Mouse (Mus musculus) CH12.LX (cell line): ENCODE data around the gene Kif13a.

Experiments used
- BHLHE40 ChIP-seq: IDR thresholded peaks from 2 replicates; pipeline ENCODE4 v1.6.1; 2011; ENCODE audit warnings: mild to moderate bottlenecking, low read depth, low read length, improper control_type of control experiment
- CTCF ChIP-seq, 2 experiments: IDR thresholded peaks in 1 of 2; conservative IDR thresholded peaks in 1 of 2; 2 replicates each; pipeline ENCODE4 v1.5.1; 2011 to 2012; ENCODE audit warnings: low read depth in 2 of 2, low read length in 2 of 2, improper control_type of control experiment in 1 of 2, inconsistent platforms in 1 of 2, mild to moderate bottlenecking in 1 of 2, moderate library complexity in 1 of 2
- HCFC1 ChIP-seq: IDR thresholded peaks from 2 replicates; pipeline ENCODE4 v1.6.1; 2012; ENCODE audit warnings: low read depth, mild to moderate bottlenecking, inconsistent platforms, low read length, improper control_type of control experiment
- JUN ChIP-seq: IDR thresholded peaks from 2 replicates; pipeline ENCODE4 v1.6.1; 2011; ENCODE audit warnings: low read depth, mild to moderate bottlenecking, low read length, improper control_type of control experiment, moderate library complexity; ENCODE audit not compliant: insufficient read depth
- TCF12 ChIP-seq: IDR thresholded peaks from 2 replicates; pipeline ENCODE4 v1.6.1; 2014; ENCODE audit warnings: low read depth, mild to moderate bottlenecking, inconsistent platforms, low read length, improper control_type of control experiment
- ZC3H11A ChIP-seq: IDR thresholded peaks from 2 replicates; pipeline ENCODE4 v1.6.1; 2012; ENCODE audit warnings: low read depth, mild to moderate bottlenecking, inconsistent platforms, low read length, improper control_type of control experiment

- TF ChIP-seq TCF12 (no peak), CTCF (conservative IDR thresholded peaks at IDR 0.05 in 1 of 2, IDR thresholded peaks at IDR 0.05 in 1 of 2; ENCODE audit: low read depth in 2 of 2, low read length in 2 of 2) (no peak), JUN (no peak), ZC3H11A (no peak), BHLHE40 (no peak), HCFC1 (no peak)
Measured at GRCm38 (mm10) chr13:46911960-46912359, 17.7 kb downstream of the Kif13a start.
